Mouse (Mus musculus): Measurements from ENCODE around the gene Kif6. TPM values are rescaled to one million over a fixed set of nuclear protein-coding genes. Genes with fewer than 3 reads are reported as not detected.

The Kif6 gene
- polyA plus RNA-seq, 1 experiment: 1.7 TPM

DNA sequence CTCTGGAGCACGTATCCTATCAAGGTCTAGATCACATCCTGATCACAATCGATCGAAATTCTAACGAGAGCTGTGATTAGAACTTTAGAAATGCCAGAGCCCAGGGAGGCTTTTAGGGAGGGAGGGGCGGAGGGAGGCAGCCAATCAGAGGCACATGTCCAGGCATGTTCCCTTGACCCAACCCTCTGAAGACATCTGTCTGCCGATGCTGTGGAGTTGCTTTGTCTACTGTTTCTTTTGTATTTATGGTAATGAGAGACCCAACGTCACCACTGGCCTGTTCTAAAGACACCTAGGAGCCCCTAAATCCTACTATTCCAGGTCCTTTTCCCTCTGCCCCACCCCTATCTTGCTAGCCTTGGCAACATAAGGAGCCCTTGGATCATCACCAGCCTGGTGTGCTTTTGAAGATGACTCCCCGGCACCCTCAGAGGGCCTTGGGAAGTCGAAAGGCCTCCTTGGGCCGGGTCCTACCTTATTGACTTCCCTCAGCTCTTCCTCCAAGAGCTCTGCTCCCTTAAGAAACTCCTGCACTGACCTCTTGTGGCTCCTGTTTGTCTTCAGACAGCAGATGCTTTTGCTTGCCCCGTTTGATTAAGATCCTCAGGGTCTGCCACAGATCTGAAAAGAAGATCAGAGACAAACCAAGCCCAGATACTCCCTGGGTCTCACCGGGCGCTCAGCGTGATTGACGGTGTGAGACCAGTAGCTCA, 261.2 kb downstream of the Kif6 start:
- no peak for TF ChIP-seq POLR2A (IDR thresholded peaks at IDR 0.05; ENCODE audit: borderline replicate concordance, insufficient read depth, low read length)
- 62% methylated on average over 15 of the region's 15 CpGs for WGBS

DNA sequence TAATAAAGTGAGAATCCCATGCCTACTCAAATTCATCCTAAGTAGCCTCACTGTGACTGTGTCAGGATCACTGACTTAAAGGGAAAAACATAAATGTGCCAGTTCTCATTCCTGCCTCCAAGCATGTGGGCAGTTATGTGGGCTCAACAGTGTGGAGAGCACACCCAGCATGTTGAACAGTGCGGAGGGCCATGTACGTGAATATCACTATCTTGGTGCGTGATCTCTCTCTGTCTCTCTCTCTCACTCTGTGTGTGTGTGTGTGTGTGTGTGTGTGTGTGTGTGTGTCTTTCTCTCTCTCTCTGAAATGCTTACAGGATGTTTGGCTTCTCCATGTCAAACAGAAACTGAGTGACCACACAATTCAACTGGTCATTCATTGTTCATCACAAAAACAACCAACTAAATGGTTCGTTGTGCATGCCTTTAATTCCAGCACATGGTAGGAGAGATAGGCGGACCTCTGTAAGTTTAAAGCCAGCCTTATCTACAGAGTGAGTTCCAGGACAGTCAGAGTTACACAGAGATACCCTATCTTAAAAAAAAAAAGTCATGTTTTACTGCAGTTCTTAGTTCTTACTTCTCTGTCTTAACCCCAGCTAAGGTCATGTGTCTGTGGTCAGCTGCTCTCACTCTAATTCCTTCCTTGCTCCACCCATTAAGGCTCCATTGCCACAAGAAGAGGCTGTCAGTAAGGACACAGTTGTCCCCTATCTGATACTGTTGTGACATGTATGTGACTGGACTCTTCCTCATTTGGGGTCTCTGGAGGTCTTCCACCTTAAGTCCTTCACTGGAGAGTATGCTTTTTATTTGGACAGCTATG, 266.2 kb downstream of the Kif6 start:
- TF ChIP-seq POLR2A (IDR thresholded peaks at IDR 0.05; ENCODE audit: borderline replicate concordance, insufficient read depth, low read length) (no peak), CTCF (IDR thresholded peaks at IDR 0.05; ENCODE audit: borderline replicate concordance, insufficient read depth, low read depth, low read length) (no peak)

More for the DNA sequence above, 261.2 kb downstream of the Kif6 start:
- no peak overlapping the region for H3K27ac ChIP-seq (ENCODE audit: insufficient read depth, low read length)
- DNase-seq: no peak
- no peak overlapping the region for H3K4me3 ChIP-seq (replicated peaks; ENCODE audit: insufficient read depth, low read depth, low read length)
- no peaks in the 10 kb centered on the region for H3K4me1 ChIP-seq (ENCODE audit: control insufficient read depth, insufficient read depth, low read length)
- no peaks in the 10 kb centered on the region for H3K27me3 ChIP-seq (ENCODE audit: control insufficient read depth, insufficient read depth, low read length)

DNA sequence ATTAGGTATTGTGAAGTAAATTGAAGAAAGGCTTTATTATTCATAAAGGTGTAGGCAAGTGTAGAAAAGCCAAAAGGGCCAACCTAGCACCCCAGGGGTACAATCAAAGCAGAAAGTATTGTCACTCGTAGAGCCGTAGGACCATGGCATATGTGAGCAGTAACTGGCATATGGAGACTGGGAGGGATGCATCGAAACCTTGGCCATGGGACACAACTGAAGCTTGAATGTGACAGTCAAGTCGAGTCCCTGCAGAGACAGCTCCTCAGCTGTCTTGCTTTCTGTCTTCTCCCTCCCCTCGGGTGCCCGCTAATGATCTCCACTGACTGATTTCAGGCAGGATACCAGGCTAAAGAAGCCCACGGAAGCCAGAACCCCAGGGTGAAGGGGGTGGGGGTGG, 266.9 kb downstream of the Kif6 start:
- peak in 1 of 2 experiments; percentile 31 for DNase-seq
- Histone ChIP-seq H3K27me3 (ENCODE audit: control insufficient read depth, insufficient read depth, low read length) (no peaks in the 10 kb centered on the region), H3K4me3 (replicated peaks; ENCODE audit: insufficient read depth, low read depth, low read length) (no peak overlapping the region), H3K4me1 (ENCODE audit: control insufficient read depth, insufficient read depth, low read length) (peaks cover 5% of the 10 kb centered on the region; the same call in 1 of the 2 replicates), H3K27ac (ENCODE audit: insufficient read depth, low read length) (no peak overlapping the region)
- 26% methylated on average over 7 of the region's 7 CpGs for WGBS
- TF ChIP-seq CTCF (IDR thresholded peaks at IDR 0.05; ENCODE audit: borderline replicate concordance, insufficient read depth, low read depth, low read length) (no peak), POLR2A (IDR thresholded peaks at IDR 0.05; ENCODE audit: borderline replicate concordance, insufficient read depth, low read length) (no peak)

More for the DNA sequence above, 266.2 kb downstream of the Kif6 start:
- H3K4me1 ChIP-seq (ENCODE audit: control insufficient read depth, insufficient read depth, low read length): peaks cover 5% of the 10 kb centered on the region; the same call in 1 of the 2 replicates
- no peaks in the 10 kb centered on the region for H3K27me3 ChIP-seq (ENCODE audit: control insufficient read depth, insufficient read depth, low read length)
- no peak overlapping the region for H3K4me3 ChIP-seq (replicated peaks; ENCODE audit: insufficient read depth, low read depth, low read length)
- WGBS: 97% methylated on average over 5 of the region's 5 CpGs
- no peak for DNase-seq
- no peak overlapping the region for H3K27ac ChIP-seq (ENCODE audit: insufficient read depth, low read length)

DNA sequence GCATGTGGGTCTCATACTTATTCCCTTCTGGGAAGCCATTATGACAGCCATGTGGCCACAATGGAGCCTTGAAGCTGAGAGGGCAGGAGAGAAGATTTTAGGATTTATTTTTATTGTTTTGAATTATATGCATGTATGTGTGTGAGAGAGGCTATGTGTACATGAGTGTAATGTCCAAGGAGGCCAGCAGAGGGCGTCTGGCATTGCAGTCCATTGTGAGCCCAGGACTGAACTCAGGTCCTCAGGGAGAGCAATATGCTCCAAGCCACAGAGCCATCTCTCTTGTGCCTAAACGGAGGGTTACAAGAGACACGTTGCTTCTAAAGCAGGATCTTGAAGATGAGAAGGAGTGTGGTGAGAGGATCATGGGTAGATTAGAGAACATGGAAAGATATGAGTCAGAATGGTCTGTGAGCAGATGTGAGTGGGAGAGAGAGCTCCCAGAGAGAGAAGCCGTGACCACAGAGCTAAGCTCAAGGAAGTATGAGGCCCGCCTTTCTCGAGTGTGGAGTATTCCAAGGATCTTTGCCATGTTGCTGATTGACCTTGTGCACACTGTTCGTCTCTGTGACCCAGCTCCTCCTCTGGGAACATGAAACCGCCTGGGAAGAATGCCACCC, 268.3 kb downstream of the Kif6 start:
- no peak for TF ChIP-seq CTCF (IDR thresholded peaks at IDR 0.05; ENCODE audit: borderline replicate concordance, insufficient read depth, low read depth, low read length)
- TF ChIP-seq POLR2A (IDR thresholded peaks at IDR 0.05; ENCODE audit: borderline replicate concordance, insufficient read depth, low read length): no peak
- no peak for DNase-seq
- no peak overlapping the region for H3K4me3 ChIP-seq (replicated peaks; ENCODE audit: insufficient read depth, low read depth, low read length)
- no peaks in the 10 kb centered on the region for H3K27me3 ChIP-seq (ENCODE audit: control insufficient read depth, insufficient read depth, low read length)
- H3K27ac ChIP-seq (ENCODE audit: insufficient read depth, low read length): no peak overlapping the region
- peaks cover 5% of the 10 kb centered on the region; the same call in 1 of the 2 replicates for H3K4me1 ChIP-seq (ENCODE audit: control insufficient read depth, insufficient read depth, low read length)
- WGBS: 91% methylated on average over 8 of the region's 8 CpGs

GRCm38 (mm10) chr17:49885035-49885434, 270.1 kb downstream of the Kif6 start:
- H3K4me1 ChIP-seq (ENCODE audit: control insufficient read depth, insufficient read depth, low read length): peaks cover 5% of the 10 kb centered on the region; the same call in 1 of the 2 replicates
- WGBS: 26% methylated on average over 11 of the region's 11 CpGs
- no peak overlapping the region for H3K4me3 ChIP-seq (replicated peaks; ENCODE audit: insufficient read depth, low read depth, low read length)
- no peak overlapping the region for H3K27ac ChIP-seq (ENCODE audit: insufficient read depth, low read length)
- no peaks in the 10 kb centered on the region for H3K27me3 ChIP-seq (ENCODE audit: control insufficient read depth, insufficient read depth, low read length)
- no peak for TF ChIP-seq POLR2A (IDR thresholded peaks at IDR 0.05; ENCODE audit: borderline replicate concordance, insufficient read depth, low read length)
- TF ChIP-seq CTCF (IDR thresholded peaks at IDR 0.05; ENCODE audit: borderline replicate concordance, insufficient read depth, low read depth, low read length): no peak
- DNase-seq: no peak

DNA sequence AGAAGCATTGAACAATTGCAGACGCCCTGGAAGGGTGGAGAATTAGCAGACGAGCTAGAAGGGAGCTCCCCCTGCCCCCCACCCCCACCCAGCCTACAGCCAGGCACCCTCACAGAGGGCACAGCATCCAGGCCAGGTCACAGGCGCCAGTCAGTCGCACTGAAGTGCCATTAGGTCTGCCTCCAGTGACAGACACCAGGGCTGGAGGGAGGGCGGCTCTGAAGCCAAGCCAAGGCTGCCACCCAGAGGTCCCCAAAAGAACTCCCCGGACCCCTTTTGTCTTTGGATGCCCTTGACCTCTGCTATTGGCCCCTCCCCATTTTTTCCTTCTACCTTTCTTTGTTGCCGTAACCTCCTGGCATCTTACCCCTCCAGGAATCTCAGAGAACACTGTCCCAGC, 274.7 kb downstream of the Kif6 start:
- Histone ChIP-seq H3K4me3 (replicated peaks; ENCODE audit: insufficient read depth, low read depth, low read length) (no peak overlapping the region), H3K27ac (ENCODE audit: insufficient read depth, low read length) (no peak overlapping the region), H3K27me3 (ENCODE audit: control insufficient read depth, insufficient read depth, low read length) (no peaks in the 10 kb centered on the region), H3K4me1 (ENCODE audit: control insufficient read depth, insufficient read depth, low read length) (peaks cover 5% of the 10 kb centered on the region; the same call in 1 of the 2 replicates)
- WGBS: 82% methylated on average over 7 of the region's 7 CpGs
- TF ChIP-seq POLR2A (IDR thresholded peaks at IDR 0.05; ENCODE audit: borderline replicate concordance, insufficient read depth, low read length): no peak
- peak; percentile 21; the same call in 1 of the 2 replicates for TF ChIP-seq CTCF (IDR thresholded peaks at IDR 0.05; ENCODE audit: borderline replicate concordance, insufficient read depth, low read depth, low read length)
- DNase-seq: no peak

DNA sequence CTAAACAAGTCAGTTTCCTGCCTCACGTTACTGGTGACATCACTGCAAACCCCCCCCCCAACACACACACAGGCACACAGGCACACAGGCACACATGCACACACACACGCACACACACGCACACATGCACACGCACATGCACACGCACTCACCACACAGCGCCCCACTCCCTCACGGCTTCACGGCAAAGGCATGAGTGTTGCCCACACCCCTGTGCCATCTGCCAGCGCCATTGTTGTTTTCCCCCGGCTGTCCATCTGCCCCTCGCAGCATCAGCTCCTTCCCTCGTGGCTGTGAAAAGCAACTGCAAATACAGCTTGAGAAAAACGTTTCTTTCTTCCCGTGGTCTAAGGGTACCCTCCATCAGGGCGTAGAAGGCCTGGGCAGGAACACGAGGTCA, 275.9 kb downstream of the Kif6 start:
- 56% methylated on average over 16 of the region's 16 CpGs for WGBS
- TF ChIP-seq POLR2A (IDR thresholded peaks at IDR 0.05; ENCODE audit: borderline replicate concordance, insufficient read depth, low read length) (no peak), CTCF (IDR thresholded peaks at IDR 0.05; ENCODE audit: borderline replicate concordance, insufficient read depth, low read depth, low read length) (no peak)

More for the DNA sequence above, 275.9 kb downstream of the Kif6 start:
- Histone ChIP-seq H3K4me3 (replicated peaks; ENCODE audit: insufficient read depth, low read depth, low read length) (no peak overlapping the region), H3K4me1 (ENCODE audit: control insufficient read depth, insufficient read depth, low read length) (0 out of 2 replicates have a peak, but pooled peaks cover 1% of the 10 kb centered on the region), H3K27me3 (ENCODE audit: control insufficient read depth, insufficient read depth, low read length) (no peaks in the 10 kb centered on the region), H3K27ac (ENCODE audit: insufficient read depth, low read length) (no peak overlapping the region)
- DNase-seq: no peak

All from cerebellum, adult 2 months (tissue).